Mouse (Mus musculus): ENCODE results near the gene Six5. TPM values are rescaled to one million over a fixed set of nuclear protein-coding genes. Genes with fewer than 3 reads are reported as not detected.

The Six5 gene
- total and polyA plus RNA-seq, 3 experiments: 3.0 to 7.7 TPM; not detected in 1

DNA sequence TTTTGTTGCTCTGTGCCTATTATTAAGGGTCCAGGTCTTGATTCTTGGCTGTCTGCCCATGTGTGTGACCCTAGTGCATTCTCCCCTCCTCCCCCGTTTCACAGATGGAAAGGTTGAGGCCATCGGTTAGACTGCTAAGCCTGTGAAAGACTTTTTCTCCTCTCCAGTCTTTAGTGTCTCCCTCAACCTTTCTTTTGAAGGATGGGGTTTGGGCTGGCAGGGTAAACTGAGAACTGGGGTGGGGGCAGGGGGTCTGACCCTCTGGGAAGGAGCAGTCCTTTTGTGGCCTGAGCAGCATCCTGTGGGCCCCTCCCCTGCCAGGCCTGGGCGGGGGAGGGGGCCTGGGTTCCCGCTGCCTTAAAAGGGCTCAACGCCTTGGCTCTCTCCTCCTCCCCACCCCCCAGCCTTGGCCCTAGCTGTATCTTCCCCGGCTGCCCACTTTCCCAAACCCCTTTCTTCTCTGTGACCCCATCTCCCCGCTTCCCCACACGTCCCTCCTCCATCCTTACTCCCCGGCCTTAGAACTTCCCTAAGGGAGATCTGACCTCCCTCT, 9.4 kb upstream of the Six5 start:
- Histone ChIP-seq H3K4me3 (ENCODE audit: control insufficient read depth in 1 of 2, insufficient read depth in 1 of 2, low read depth in 2 of 2, low read length in 2 of 2) (no peak overlapping the region), H3K4me1 (ENCODE audit: control insufficient read depth in 1 of 2, insufficient read depth in 2 of 2, low read length in 2 of 2) (peaks cover 5 to 14% of the 10 kb centered on the region in 2 experiments), H3K9ac (ENCODE audit: control insufficient read depth, low read depth, low read length, poor library complexity, severe bottlenecking) (no peak overlapping the region), H3K27ac (ENCODE audit: control insufficient read depth, low read depth, low read length) (no peak overlapping the region), H3K79me2 (ENCODE audit: control insufficient read depth, insufficient read depth, low read length, poor library complexity) (no peaks in the 10 kb centered on the region), H3K36me3 (ENCODE audit: control insufficient read depth in 1 of 2, insufficient read depth in 2 of 2, low read length in 2 of 2) (peaks cover 0 to 8% of the 10 kb centered on the region in 2 experiments; a peak in 2 of 4 replicates), H3K9me3 (replicated peaks; ENCODE audit: insufficient read depth, low read length) (no peaks in the 10 kb centered on the region), H3K27me3 (ENCODE audit: control insufficient read depth in 1 of 2, insufficient read depth in 2 of 2, low read length in 2 of 2) (no peaks in the 10 kb centered on the region)
- no peak for TF ChIP-seq MAZ (IDR thresholded peaks at IDR 0.05; ENCODE audit: low read depth, low read length)
- TF ChIP-seq USF1 (IDR thresholded peaks at IDR 0.05; ENCODE audit: low read depth, low read length): no peak
- TF ChIP-seq TCF12 (IDR thresholded peaks at IDR 0.05; ENCODE audit: low read depth, low read length): no peak
- TF ChIP-seq TAL1 (IDR thresholded peaks at IDR 0.05; ENCODE audit: low read length): no peak
- TF ChIP-seq E2F4 (IDR thresholded peaks at IDR 0.05; ENCODE audit: borderline replicate concordance, low read depth, low read length): no peak
- no peak for TF ChIP-seq POLR2A (IDR thresholded peaks at IDR 0.05; ENCODE audit: control insufficient read depth in 1 of 2, insufficient read depth in 1 of 2, low read depth in 1 of 2, low read length in 2 of 2, poor library complexity in 1 of 2)
- DNase-seq (ENCODE audit: low read depth, low spot score): no peak

DNA sequence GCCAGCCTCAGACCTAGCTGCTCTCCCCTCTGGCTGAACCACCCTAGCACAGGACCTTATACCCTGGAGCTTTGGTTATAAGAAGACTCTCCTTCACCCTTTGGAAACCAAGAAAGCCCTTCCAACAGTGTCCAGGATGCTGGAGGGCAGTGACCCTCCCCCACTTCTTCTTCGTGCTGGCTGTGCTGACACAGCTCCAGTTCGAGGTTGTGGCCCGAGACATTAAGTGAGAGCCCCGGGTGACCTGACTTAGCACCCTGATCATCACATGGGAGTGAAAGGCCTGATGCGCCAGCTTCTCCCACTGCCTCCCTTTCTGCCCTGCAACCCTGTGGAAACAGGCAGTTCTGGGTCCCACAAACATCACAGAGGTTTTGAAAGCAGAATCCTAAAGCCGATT, 8.9 kb upstream of the Six5 start:
- no peak overlapping the region for H3K27ac ChIP-seq (ENCODE audit: control insufficient read depth, low read depth, low read length)
- H3K9ac ChIP-seq (ENCODE audit: control insufficient read depth, low read depth, low read length, poor library complexity, severe bottlenecking): no peak overlapping the region
- no peak overlapping the region for H3K4me3 ChIP-seq (ENCODE audit: control insufficient read depth in 1 of 2, insufficient read depth in 1 of 2, low read depth in 2 of 2, low read length in 2 of 2)
- no peaks in the 10 kb centered on the region for H3K79me2 ChIP-seq (ENCODE audit: control insufficient read depth, insufficient read depth, low read length, poor library complexity)
- TF ChIP-seq MAZ (IDR thresholded peaks at IDR 0.05; ENCODE audit: low read depth, low read length): 0 out of 2 replicates have a peak, but pooled peaks have one; percentile 22
- no peak for TF ChIP-seq MEF2A (IDR thresholded peaks at IDR 0.05; ENCODE audit: extremely low read depth, insufficient replicate concordance, low read depth, low read length, poor library complexity, severe bottlenecking)
- TF ChIP-seq TCF12 (IDR thresholded peaks at IDR 0.05; ENCODE audit: low read depth, low read length): no peak
- no peak for TF ChIP-seq RCOR1 (IDR thresholded peaks at IDR 0.05; ENCODE audit: low read depth, low read length)
- no peak for TF ChIP-seq BHLHE40 (IDR thresholded peaks at IDR 0.05; ENCODE audit: borderline replicate concordance, low read depth, low read length)
- TF ChIP-seq SMC3 (IDR thresholded peaks at IDR 0.05; ENCODE audit: low read depth, low read length): no peak
- no peak for TF ChIP-seq ELF1 (IDR thresholded peaks at IDR 0.05; ENCODE audit: low read depth, low read length)
- no peaks in the 10 kb centered on the region for H3K27me3 ChIP-seq (ENCODE audit: control insufficient read depth in 1 of 2, insufficient read depth in 2 of 2, low read length in 2 of 2)
- H3K9me3 ChIP-seq (replicated peaks; ENCODE audit: insufficient read depth, low read length): no peaks in the 10 kb centered on the region
- H3K36me3 ChIP-seq (ENCODE audit: control insufficient read depth in 1 of 2, insufficient read depth in 2 of 2, low read length in 2 of 2): peaks cover 0 to 8% of the 10 kb centered on the region in 2 experiments; a peak in 2 of 4 replicates
- DNase-seq (ENCODE audit: low read depth, low spot score): no peak
- peaks cover 5 to 14% of the 10 kb centered on the region in 2 experiments for H3K4me1 ChIP-seq (ENCODE audit: control insufficient read depth in 1 of 2, insufficient read depth in 2 of 2, low read length in 2 of 2)

DNA sequence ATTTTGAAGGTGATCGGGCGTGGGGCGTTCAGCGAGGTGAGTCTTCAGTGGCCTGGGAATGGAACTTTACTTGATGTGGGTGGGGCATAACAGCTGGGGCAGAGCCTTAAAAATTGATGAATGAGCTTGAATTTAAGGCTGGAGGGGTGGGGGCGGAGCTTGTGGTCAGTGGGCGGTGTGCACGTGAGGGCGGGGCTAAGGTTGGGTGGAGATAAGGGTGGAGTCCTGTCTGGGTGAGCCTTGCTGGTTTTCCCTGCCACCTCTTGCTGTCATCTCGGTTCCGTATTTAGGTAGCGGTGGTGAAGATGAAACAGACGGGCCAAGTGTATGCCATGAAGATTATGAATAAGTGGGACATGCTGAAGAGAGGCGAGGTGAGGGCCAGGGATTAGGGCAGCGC, 8.4 kb upstream of the Six5 start:
- Histone ChIP-seq H3K9ac (ENCODE audit: control insufficient read depth, low read depth, low read length, poor library complexity, severe bottlenecking) (no peak overlapping the region), H3K36me3 (ENCODE audit: control insufficient read depth in 1 of 2, insufficient read depth in 2 of 2, low read length in 2 of 2) (peaks cover 0 to 8% of the 10 kb centered on the region in 2 experiments; a peak in 2 of 4 replicates), H3K4me3 (ENCODE audit: control insufficient read depth in 1 of 2, insufficient read depth in 1 of 2, low read depth in 2 of 2, low read length in 2 of 2) (no peak overlapping the region), H3K27me3 (ENCODE audit: control insufficient read depth in 1 of 2, insufficient read depth in 2 of 2, low read length in 2 of 2) (no peaks in the 10 kb centered on the region), H3K27ac (ENCODE audit: control insufficient read depth, low read depth, low read length) (no peak overlapping the region), H3K9me3 (replicated peaks; ENCODE audit: insufficient read depth, low read length) (no peaks in the 10 kb centered on the region), H3K4me1 (ENCODE audit: control insufficient read depth in 1 of 2, insufficient read depth in 2 of 2, low read length in 2 of 2) (peaks cover 5 to 14% of the 10 kb centered on the region in 2 experiments), H3K79me2 (ENCODE audit: control insufficient read depth, insufficient read depth, low read length, poor library complexity) (no peaks in the 10 kb centered on the region)
- TF ChIP-seq BHLHE40 (IDR thresholded peaks at IDR 0.05; ENCODE audit: borderline replicate concordance, low read depth, low read length): peak; percentile 95
- TF ChIP-seq MXI1 (IDR thresholded peaks at IDR 0.05; ENCODE audit: low read depth, low read length): peak; percentile 48; the same call in 1 of the 2 replicates
- TF ChIP-seq GATA1 (IDR thresholded peaks at IDR 0.05; ENCODE audit: low read depth, low read length): 0 out of 2 replicates have a peak, but pooled peaks have one; percentile 5
- no peak for TF ChIP-seq TBP (IDR thresholded peaks at IDR 0.05; ENCODE audit: low read depth, low read length)
- TF ChIP-seq ZKSCAN1 (IDR thresholded peaks at IDR 0.05; ENCODE audit: low read depth, low read length): no peak
- no peak for TF ChIP-seq NRF1 (IDR thresholded peaks at IDR 0.05; ENCODE audit: insufficient read depth, low read depth, low read length, poor library complexity, severe bottlenecking)
- TF ChIP-seq MAZ (IDR thresholded peaks at IDR 0.05; ENCODE audit: low read depth, low read length): no peak
- 0 out of 2 replicates have a peak, but pooled peaks have one; percentile 8 for TF ChIP-seq ETS1 (IDR thresholded peaks at IDR 0.05; ENCODE audit: low read depth, low read length)
- peak; percentile 82 for TF ChIP-seq USF1 (IDR thresholded peaks at IDR 0.05; ENCODE audit: low read depth, low read length)
- TF ChIP-seq RAD21 (IDR thresholded peaks at IDR 0.05; ENCODE audit: low read depth, low read length): no peak
- TF ChIP-seq MYB (IDR thresholded peaks at IDR 0.05; ENCODE audit: low read depth, low read length): no peak
- DNase-seq (ENCODE audit: low read depth, low spot score): peak; percentile 89
